Mouse (Mus musculus) right cerebral cortex, postnatal 14 days (tissue): ENCODE measurements around the gene Hao1.

ENCODE experiments used
- DNase-seq: peaks from one replicate; pipeline ENCODE4 v3.0.0; 2022

Hao1 gene

DNA sequence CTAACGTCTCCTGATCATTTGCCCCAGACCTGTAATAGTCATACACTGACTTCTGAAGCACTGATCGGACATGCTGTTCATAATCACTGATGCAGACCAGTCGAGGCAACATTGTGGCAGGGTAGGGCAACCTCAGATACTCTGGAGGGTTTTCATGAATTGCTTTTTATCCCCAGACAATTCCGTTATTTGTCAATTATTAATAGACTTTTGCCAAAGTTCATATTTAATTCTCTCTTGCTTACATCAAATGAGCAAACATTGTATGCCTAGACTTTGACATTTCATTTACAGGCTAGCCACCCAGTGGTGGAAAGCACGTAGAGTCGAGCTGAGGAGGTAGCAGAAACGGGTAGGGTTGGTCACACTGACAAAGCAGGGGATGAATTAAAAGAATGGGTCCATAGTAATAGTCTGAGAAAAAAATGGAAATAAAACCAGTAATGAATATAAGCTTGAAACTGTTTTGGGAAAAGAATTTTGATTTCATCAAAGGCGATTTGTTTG, at the start of gene Hao1:
Hao1 (minus strand) TSS at position 148 of the 507 bp plus-strand sequence.
- no peak for DNase-seq

- no peak for DNase-seq
Measured at GRCm38 (mm10) chr2:134591081-134591694, 37.0 kb upstream of the Hao1 start.

DNA sequence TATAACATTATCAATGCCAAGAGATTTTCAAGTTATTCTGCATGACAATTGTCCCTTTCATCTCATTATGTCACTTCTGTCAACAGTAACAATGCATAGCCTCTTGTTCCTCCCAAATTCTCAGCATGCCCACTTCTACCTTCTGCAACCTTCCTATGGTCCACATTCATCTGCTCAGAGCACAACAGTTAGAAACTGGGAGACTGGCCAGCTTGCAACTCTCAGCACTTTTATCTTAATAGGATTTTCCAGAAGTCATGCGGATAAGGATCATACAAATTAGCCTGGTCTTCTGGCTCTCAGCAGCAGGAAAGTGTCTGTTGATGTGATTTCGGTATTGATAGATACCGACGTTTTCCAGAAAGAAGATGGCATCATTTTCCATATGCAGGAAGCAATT, 31.1 kb upstream of the Hao1 start:
- DNase-seq: no peak

DNA sequence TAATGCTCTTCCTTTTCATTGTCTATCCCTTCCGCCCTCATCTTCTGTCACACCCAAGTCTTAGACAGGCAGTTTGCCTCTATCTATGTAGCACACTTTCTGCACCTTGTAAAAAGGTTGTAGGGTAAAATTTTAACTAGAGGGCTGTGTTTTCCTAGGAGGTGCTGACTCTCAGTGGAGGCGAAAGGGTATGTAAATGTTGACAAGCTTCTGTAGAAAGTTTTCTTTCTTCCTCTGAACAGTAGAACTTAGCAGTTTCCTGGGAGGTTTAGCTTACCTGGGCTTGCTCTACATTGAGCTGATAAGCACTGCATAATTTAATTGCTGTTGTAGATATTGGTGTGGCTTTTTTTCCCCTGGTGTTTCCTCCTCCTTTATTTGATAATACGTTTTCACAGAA, 5.3 kb upstream of the Hao1 start:
- DNase-seq: no peak

- DNase-seq: no peak
Measured at GRCm38 (mm10) chr2:134552358-134552757, 1.8 kb downstream of the Hao1 start.

DNA sequence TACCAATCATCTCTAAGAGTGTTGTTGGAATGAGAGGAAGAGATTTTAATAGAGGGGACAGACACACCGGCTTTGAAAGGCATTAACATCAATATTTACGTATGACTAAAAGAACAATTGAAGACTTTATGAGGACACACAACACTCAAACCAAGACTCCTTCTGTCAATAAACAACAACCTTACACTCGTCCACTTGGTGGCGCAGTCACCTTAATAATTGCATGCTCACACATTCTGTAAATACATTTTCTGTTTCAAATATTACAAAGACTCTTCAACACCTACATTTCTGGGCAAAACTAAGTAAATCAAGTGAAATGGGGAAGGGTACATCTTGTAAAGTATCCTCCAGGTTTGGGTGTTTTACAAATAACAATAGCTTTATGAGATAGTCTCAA, 4.4 kb downstream of the Hao1 start:
- DNase-seq: peak; percentile 69

- no peak for DNase-seq
Measured at GRCm38 (mm10) chr2:134545116-134545515, 9.1 kb downstream of the Hao1 start.

- DNase-seq: no peak
Measured at GRCm38 (mm10) chr2:134544321-134545065, 9.7 kb downstream of the Hao1 start.

GRCm38 (mm10) chr2:134543501-134543900, 10.7 kb downstream of the Hao1 start:
- DNase-seq: peak; percentile 8

DNA sequence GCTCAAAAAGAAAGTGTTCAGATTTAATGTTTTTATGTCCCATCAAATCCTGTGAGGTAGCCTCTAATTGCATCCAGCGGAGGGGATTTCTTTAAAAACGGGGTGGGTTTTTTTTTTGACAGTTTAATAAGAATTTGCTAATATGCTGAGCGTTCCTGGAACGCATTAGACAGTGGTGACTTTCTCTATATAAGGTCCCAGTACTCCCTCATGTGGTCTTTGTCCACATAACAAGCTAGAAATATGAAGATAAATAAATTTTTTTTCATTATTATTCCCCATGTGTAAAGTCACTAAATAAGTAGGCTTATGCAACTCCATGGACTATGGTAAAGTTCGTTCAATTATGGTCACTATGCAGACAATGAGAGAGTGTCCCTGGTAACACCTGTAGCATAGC, 13.1 kb downstream of the Hao1 start:
- DNase-seq: no peak

GRCm38 (mm10) chr2:134538451-134538850, 15.7 kb downstream of the Hao1 start:
- no peak for DNase-seq

- DNase-seq: no peak
Measured at GRCm38 (mm10) chr2:134528122-134528810, 25.9 kb downstream of the Hao1 start.

DNA sequence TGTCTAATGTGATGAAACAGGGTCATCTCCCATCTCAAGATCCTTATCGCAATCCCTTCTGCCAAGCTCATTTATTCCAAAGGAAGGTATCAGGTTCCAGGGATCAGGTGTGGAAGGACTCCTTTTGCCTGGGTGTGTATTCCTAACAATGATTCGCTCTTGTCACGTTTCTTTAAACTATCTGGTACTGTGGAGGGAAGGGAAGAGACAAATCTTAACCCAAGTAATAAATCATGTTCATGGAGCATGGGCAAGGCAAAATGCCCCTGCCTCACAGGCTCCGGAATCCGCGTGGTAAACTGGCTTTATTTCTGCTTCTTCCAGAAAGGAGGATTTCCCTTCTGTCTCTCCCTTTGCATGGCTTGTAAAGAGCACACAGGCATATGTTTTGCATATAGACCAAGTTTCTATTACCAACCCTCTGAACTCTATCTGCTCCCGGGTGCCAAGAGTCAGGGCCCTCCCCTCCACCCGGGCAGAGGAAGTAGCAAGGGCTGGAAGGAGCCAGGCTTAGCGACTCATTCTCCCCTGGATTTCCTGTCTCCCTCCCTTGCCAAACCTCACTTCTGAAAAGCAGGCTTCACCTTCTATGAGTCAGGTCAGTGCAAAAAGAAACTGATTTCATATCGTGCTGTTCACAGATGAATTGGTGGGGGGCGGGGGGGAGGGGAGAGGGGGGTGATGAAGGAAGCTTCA, 26.6 kb downstream of the Hao1 start:
- DNase-seq: no peak

- no peak for DNase-seq
Measured at GRCm38 (mm10) chr2:134518042-134518441, 36.1 kb downstream of the Hao1 start.

DNA sequence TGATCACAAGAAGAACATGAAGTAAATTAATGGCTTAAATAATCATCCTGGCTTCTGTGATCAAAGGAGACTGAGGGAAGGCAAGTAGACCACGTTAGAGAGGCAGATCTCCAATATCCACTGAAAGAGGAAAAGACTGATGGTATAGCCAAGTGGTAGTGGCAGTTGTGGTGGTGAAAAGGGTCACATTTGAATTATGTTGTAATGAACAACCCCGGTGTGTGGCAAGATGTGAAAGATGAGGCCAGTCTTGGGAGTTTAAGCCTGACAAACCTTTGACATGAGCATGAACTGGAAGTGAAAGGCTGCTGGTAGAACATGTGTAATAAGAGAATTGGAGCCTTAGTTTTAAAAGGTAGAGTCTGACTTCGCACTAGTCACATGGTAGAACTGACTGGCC, 54.4 kb downstream of the Hao1 start:
- DNase-seq: no peak

DNA sequence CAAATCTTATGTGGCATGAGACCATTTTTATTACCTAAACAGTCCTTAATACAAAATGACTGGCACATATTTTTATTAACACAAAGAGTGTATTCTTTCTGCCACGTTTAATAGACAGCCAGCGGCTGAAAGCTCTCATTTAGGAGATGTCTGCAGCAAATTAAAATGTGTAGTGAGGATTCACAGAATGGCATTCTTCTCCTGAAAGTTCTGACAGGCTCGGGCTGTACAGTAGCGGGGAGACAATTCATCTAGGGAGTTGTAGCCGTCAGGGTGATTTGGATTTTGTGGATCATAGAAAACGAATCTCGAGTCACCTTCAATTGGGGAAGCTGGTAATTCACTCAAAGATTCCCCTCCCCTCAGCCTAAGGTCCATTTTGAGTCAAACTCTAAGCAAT, 55.7 kb downstream of the Hao1 start:
- DNase-seq: no peak

DNA sequence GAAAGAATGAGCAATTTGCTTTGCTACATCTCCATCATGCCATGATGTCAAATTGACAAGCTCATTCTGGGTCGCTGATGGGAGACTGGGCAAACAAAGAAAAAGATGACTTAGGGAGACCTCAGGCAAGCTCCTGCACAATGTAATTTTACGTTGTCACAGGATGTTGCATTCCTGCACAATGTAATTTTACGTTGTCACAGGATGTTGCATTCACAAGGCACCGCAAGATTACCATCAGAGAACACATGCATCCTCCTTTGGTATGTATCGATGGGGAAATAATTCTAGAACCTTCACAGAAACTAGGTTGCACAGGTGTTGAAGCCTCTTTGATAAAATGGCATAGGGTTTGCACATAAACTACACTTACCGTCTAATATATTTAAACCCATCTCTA, 65.5 kb downstream of the Hao1 start:
- DNase-seq: no peak

- DNase-seq: no peak
Measured at GRCm38 (mm10) chr2:134486055-134486834, 67.9 kb downstream of the Hao1 start.

DNA sequence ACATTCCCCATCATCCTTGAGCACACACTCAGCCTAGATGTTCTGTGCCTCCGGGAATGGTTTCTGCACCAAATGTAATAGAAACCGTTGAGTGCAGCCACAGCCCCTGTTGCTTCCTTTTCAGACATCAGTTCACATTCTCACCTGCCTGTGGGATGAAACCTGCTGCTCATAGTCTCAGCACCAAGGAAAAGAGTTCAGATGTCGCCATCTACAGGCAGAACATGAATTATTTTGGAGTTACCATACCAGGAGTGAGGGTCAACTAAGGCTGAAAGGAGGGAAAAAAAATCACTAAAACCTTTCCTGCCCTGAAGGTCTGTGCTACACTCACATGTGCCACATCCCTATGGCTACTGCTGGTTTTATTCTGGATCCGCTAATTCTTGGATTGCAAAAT, 71.5 kb downstream of the Hao1 start:
- no peak for DNase-seq

GRCm38 (mm10) chr2:134481759-134482158, 72.4 kb downstream of the Hao1 start:
- DNase-seq: peak; percentile 79

- DNase-seq: no peak
Measured at GRCm38 (mm10) chr2:134481174-134481573, 73.0 kb downstream of the Hao1 start.

DNA sequence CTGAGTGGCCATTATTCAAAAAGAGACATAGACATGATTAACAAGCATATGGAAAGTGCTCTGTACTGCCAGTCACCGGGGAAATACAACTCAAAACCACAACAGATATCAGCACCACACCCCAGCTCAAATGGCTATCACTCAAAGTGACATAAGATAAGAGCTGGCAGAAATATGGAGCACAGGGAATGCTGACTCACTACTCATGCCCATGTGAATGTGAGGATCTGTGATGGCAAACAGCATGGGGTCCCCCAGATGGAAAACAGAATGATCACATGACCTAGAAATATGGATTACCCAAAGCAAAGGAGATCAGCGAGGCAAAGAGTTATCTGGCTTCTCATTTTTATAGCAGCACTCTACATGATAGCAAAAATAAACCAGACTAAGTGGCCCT, 89.0 kb downstream of the Hao1 start:
- DNase-seq: no peak

DNA sequence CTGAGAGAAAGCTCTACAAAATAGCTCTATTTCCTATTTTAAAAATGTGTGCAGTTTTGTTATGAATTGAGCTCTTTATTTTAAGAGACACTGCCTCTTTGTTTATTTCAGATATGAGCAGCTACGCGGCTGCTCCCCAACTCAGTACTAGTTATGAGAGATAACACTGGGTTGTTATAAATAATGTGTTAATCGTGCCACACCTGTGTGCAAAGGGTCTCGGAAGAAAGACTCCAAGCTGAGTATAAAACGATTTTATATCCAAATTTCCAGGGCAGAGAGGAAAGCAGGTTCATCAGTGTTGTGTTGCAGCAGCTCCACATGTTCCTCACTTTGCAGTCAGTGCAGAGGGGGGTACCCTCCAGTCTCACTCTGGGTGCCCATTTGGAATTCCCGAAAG, 91.8 kb downstream of the Hao1 start:
- DNase-seq: no peak
